Comparison of ENCODE assay signal across 11 mouse cellular contexts in genomic region chr10:67094922-67095321, GRCm38 (mm10). TPM values are rescaled to one million over a fixed set of nuclear protein-coding genes. Genes with fewer than 3 reads are reported as not detected.
DNase-seq lines count a peak whose midpoint lies in the region; ATAC-seq and TF ChIP-seq lines count a peak whose summit lies in the region.
"Had no signal": no experiment of that assay in that cellular context is flagged by ENCODE, and none has a peak within 500 bp of the region (broad histone marks: within the 10 kb centered on the region; RNA-seq: fewer than 3 reads in every experiment).

No protein-coding gene starts in this region.

- peaks cover 23% of the 10 kb centered on the region for H3K4me1 ChIP-seq in kidney, embryonic 14.5 days (ENCODE audit: control insufficient read depth, insufficient read depth, low read length)
- H3K4me1 ChIP-seq in forebrain, embryonic 14.5 days (ENCODE audit: control insufficient read depth, insufficient read depth, low read length): peaks cover 21% of the 10 kb centered on the region
- H3K4me1 ChIP-seq in intestine, embryonic 14.5 days (replicated peaks; ENCODE audit: control insufficient read depth, insufficient read depth, low read length): peaks cover 21% of the 10 kb centered on the region
- peaks cover 23% of the 10 kb centered on the region for H3K4me1 ChIP-seq in small intestine, adult 2 months (ENCODE audit: control insufficient read depth, insufficient read depth, insufficient read length, low read length)

- no peak overlapping the region for H3K4me2 ChIP-seq in kidney, embryonic 14.5 days (replicated peaks; ENCODE audit: low read depth, low read length)
- peak overlapping the region; percentile 53; the same call in 1 of the 2 replicates for H3K4me2 ChIP-seq in forebrain, embryonic 14.5 days (ENCODE audit: low read length)
- peak overlapping the region; percentile 83; the same call in 1 of the 2 replicates for H3K4me2 ChIP-seq in intestine, embryonic 14.5 days (ENCODE audit: low read length)

- TF ChIP-seq POLR2A in small intestine, adult 2 months (IDR thresholded peaks at IDR 0.05; ENCODE audit: low read depth, low read length): no peak

- peak overlapping the region; percentile 15; the same call in 1 of the 2 replicates for H3K4me3 ChIP-seq in kidney, embryonic 14.5 days (ENCODE audit: low read length)
- no peak overlapping the region for H3K4me3 ChIP-seq in forebrain, embryonic 14.5 days (ENCODE audit: low read depth, low read length)
- no peak overlapping the region for H3K4me3 ChIP-seq in intestine, embryonic 14.5 days (ENCODE audit: low read depth, low read length)
- no peak overlapping the region for H3K4me3 ChIP-seq in small intestine, adult 2 months (ENCODE audit: low read depth, low read length)

- no peak for DNase-seq in kidney, postnatal 4 days
- no peak for DNase-seq in forebrain, embryonic 14.5 days (ENCODE audit: low spot score)
- DNase-seq in intestine, embryonic 14.5 days (ENCODE audit: low spot score): no peak
- DNase-seq in frontal cortex, postnatal 25 days (ENCODE audit: low spot score in 2 of 2): no peak
- no peak for DNase-seq in ovary, adult 18-20 months (ENCODE audit: low spot score)
- DNase-seq: adrenal gland, postnatal 36 days; gastrocnemius, postnatal 36 days; kidney, postnatal 36 days had no signal

- H3K27me3 ChIP-seq in kidney, embryonic 14.5 days (ENCODE audit: control insufficient read depth, insufficient read depth, low read length): no peaks in the 10 kb centered on the region
- no peaks in the 10 kb centered on the region for H3K27me3 ChIP-seq in forebrain, embryonic 14.5 days (replicated peaks; ENCODE audit: control insufficient read depth, insufficient read depth, low read length)
- no peaks in the 10 kb centered on the region for H3K27me3 ChIP-seq in intestine, embryonic 14.5 days (replicated peaks; ENCODE audit: control insufficient read depth, insufficient read depth, low read length)
- no peaks in the 10 kb centered on the region for H3K27me3 ChIP-seq in small intestine, adult 2 months (ENCODE audit: control insufficient read depth, insufficient read depth, low read length)

- whole genome bisulfite sequencing in kidney, embryonic 14.5 days: 77% methylated on average over 7 of the region's 7 CpGs
- 89% methylated on average over 7 of the region's 7 CpGs for WGBS in forebrain, embryonic 14.5 days
- WGBS in intestine, embryonic 14.5 days: 79% methylated on average over 7 of the region's 7 CpGs
- 25% methylated on average over 7 of the region's 7 CpGs for WGBS in small intestine, adult 2 months

- no peak overlapping the region for H3K9ac ChIP-seq in kidney, embryonic 14.5 days (ENCODE audit: low read depth, low read length)
- H3K9ac ChIP-seq in forebrain, embryonic 14.5 days (ENCODE audit: low read length): no peak overlapping the region
- H3K9ac ChIP-seq in intestine, embryonic 14.5 days (ENCODE audit: low read length): no peak overlapping the region
- H3K9ac ChIP-seq: liver, embryonic 15.5 days had no signal

- no peak overlapping the region for H3K27ac ChIP-seq in kidney, embryonic 14.5 days (ENCODE audit: low read depth, low read length)
- H3K27ac ChIP-seq in forebrain, embryonic 14.5 days (ENCODE audit: low read depth, low read length): no peak overlapping the region
- H3K27ac ChIP-seq in intestine, embryonic 14.5 days (ENCODE audit: low read depth): no peak overlapping the region
- H3K27ac ChIP-seq in small intestine, adult 2 months (ENCODE audit: insufficient read depth, low read depth, low read length): peak overlapping the region; percentile 70
- H3K27ac ChIP-seq: liver, embryonic 15.5 days had no signal

- no peak for ATAC-seq in kidney, embryonic 14.5 days (ENCODE audit: low FRiP score, low TSS enrichment)
- ATAC-seq in forebrain, embryonic 14.5 days: no peak
- no peak for ATAC-seq in intestine, embryonic 14.5 days (replicated peaks; ENCODE audit: low FRiP score, low TSS enrichment, low read depth)

- H3K9me3 ChIP-seq in kidney, embryonic 14.5 days (ENCODE audit: control insufficient read depth, low read length): no peaks in the 10 kb centered on the region
- H3K9me3 ChIP-seq in forebrain, embryonic 14.5 days (replicated peaks; ENCODE audit: control insufficient read depth, low read length): no peaks in the 10 kb centered on the region
- H3K9me3 ChIP-seq in intestine, embryonic 14.5 days (ENCODE audit: control insufficient read depth, low read length): 0 out of 2 replicates have a peak, but pooled peaks cover 2% of the 10 kb centered on the region
- H3K9me3 ChIP-seq: liver, embryonic 15.5 days had no signal

- no peak for TF ChIP-seq CTCF in small intestine, adult 2 months (IDR thresholded peaks at IDR 0.05; ENCODE audit: extremely low read depth, insufficient read length, insufficient replicate concordance, low read depth, low read length)

- no peaks in the 10 kb centered on the region for H3K36me3 ChIP-seq in kidney, embryonic 14.5 days (ENCODE audit: control insufficient read depth, insufficient read depth, low read length)
- 0 out of 2 replicates have a peak, but pooled peaks cover 2% of the 10 kb centered on the region for H3K36me3 ChIP-seq in forebrain, embryonic 14.5 days (ENCODE audit: control insufficient read depth, insufficient read depth, low read length)
- no peaks in the 10 kb centered on the region for H3K36me3 ChIP-seq in intestine, embryonic 14.5 days (ENCODE audit: control insufficient read depth, insufficient read depth, low read length)
- no peaks in the 10 kb centered on the region for H3K36me3 ChIP-seq in small intestine, adult 2 months (ENCODE audit: control insufficient read depth, insufficient read depth, low read length)
- H3K36me3 ChIP-seq: liver, embryonic 15.5 days had no signal

RNA-seq across cellular contexts. Expression of gene Jmjd1c, which starts 1.0 kb away (rescaled TPM):
- polyA plus RNA-seq in kidney, embryonic 14.5 days (2014; fragmentation: Nextera tagmentation; extraction: Ambion mirVana): 51.1 and 54.9 TPM in 2 replicates
- 35.1 and 42.9 TPM in 2 replicates for polyA plus RNA-seq in forebrain, embryonic 14.5 days (2014; fragmentation: Nextera tagmentation; extraction: Ambion mirVana)
- 43.6 and 47.5 TPM in 2 replicates for polyA plus RNA-seq in intestine, embryonic 14.5 days (2014; fragmentation: Nextera tagmentation; extraction: Ambion mirVana)
- polyA plus RNA-seq in small intestine, adult 2 months (2012; rRNA removed): 8.6 and 22.7 TPM in 2 replicates

RNA-seq across cellular contexts. Expression of gene Reep3, which starts 1.8 kb away (rescaled TPM):
- polyA plus RNA-seq in kidney, embryonic 14.5 days (2014; fragmentation: Nextera tagmentation; extraction: Ambion mirVana): 43.5 and 50.6 TPM in 2 replicates
- 26.7 and 28.6 TPM in 2 replicates for polyA plus RNA-seq in forebrain, embryonic 14.5 days (2014; fragmentation: Nextera tagmentation; extraction: Ambion mirVana)
- 35.7 and 38.2 TPM in 2 replicates for polyA plus RNA-seq in intestine, embryonic 14.5 days (2014; fragmentation: Nextera tagmentation; extraction: Ambion mirVana)
- 7.8 and 16.4 TPM in 2 replicates for polyA plus RNA-seq in small intestine, adult 2 months (2012; rRNA removed)
